Mouse (Mus musculus): ENCODE measurements around the gene Cox8a.

The Cox8a gene

GRCm38 (mm10) chr19:7187157-7187556 lies 30.3 kb downstream of the Cox8a start:
- no peak for DNase-seq (ENCODE audit: extremely low read depth, insufficient read length, low spot score)

- DNase-seq (ENCODE audit: extremely low read depth, insufficient read length, low spot score): no peak
Measured at GRCm38 (mm10) chr19:7185715-7186291, 31.6 kb downstream of the Cox8a start.

GRCm38 (mm10) chr19:7185059-7185458 lies 32.4 kb downstream of the Cox8a start:
- DNase-seq (ENCODE audit: extremely low read depth, insufficient read length, low spot score): no peak

GRCm38 (mm10) chr19:7183419-7183818 lies 34.0 kb downstream of the Cox8a start:
- DNase-seq (ENCODE audit: extremely low read depth, insufficient read length, low spot score): no peak

GRCm38 (mm10) chr19:7182273-7182949 lies 35.0 kb downstream of the Cox8a start:
- no peak for DNase-seq (ENCODE audit: extremely low read depth, insufficient read length, low spot score)

- DNase-seq (ENCODE audit: extremely low read depth, insufficient read length, low spot score): no peak
Measured at GRCm38 (mm10) chr19:7181496-7181895, 35.9 kb downstream of the Cox8a start.

- DNase-seq (ENCODE audit: extremely low read depth, insufficient read length, low spot score): no peak
Measured at GRCm38 (mm10) chr19:7180756-7181405, 36.5 kb downstream of the Cox8a start.

- peak; percentile 41 for DNase-seq (ENCODE audit: extremely low read depth, insufficient read length, low spot score)
Measured at GRCm38 (mm10) chr19:7178841-7179452, 38.5 kb downstream of the Cox8a start.

GRCm38 (mm10) chr19:7177804-7178511 lies 39.5 kb downstream of the Cox8a start:
- DNase-seq (ENCODE audit: extremely low read depth, insufficient read length, low spot score): no peak

GRCm38 (mm10) chr19:7176041-7176696 lies 41.2 kb downstream of the Cox8a start:
- DNase-seq (ENCODE audit: extremely low read depth, insufficient read length, low spot score): no peak

- no peak for DNase-seq (ENCODE audit: extremely low read depth, insufficient read length, low spot score)
Measured at GRCm38 (mm10) chr19:7172051-7172866, 45.2 kb downstream of the Cox8a start.

GRCm38 (mm10) chr19:7171447-7171846 lies 46.0 kb downstream of the Cox8a start:
- no peak for DNase-seq (ENCODE audit: extremely low read depth, insufficient read length, low spot score)

- DNase-seq (ENCODE audit: extremely low read depth, insufficient read length, low spot score): no peak
Measured at GRCm38 (mm10) chr19:7170916-7171315, 46.5 kb downstream of the Cox8a start.

- no peak for DNase-seq (ENCODE audit: extremely low read depth, insufficient read length, low spot score)
Measured at GRCm38 (mm10) chr19:7168423-7168822, 49.0 kb downstream of the Cox8a start.

- DNase-seq (ENCODE audit: extremely low read depth, insufficient read length, low spot score): no peak
Measured at GRCm38 (mm10) chr19:7166767-7167166, 50.6 kb downstream of the Cox8a start.

GRCm38 (mm10) chr19:7166200-7166711 lies 51.2 kb downstream of the Cox8a start:
- no peak for DNase-seq (ENCODE audit: extremely low read depth, insufficient read length, low spot score)

- DNase-seq (ENCODE audit: extremely low read depth, insufficient read length, low spot score): no peak
Measured at GRCm38 (mm10) chr19:7165509-7166199, 51.8 kb downstream of the Cox8a start.

All from 3134 (cell line).